Mouse (Mus musculus) heart, adult 8-10 months (tissue): Measurements from ENCODE around the gene Emsy. TPM values are rescaled to one million over a fixed set of nuclear protein-coding genes. Genes with fewer than 3 reads are reported as not detected.

Experiments used
- DNase-seq: peaks from one replicate; pipeline ENCODE4 v3.0.0; 2022; ENCODE audit warnings: low spot score
- total RNA-seq, 4 experiments: library from RNA; stranded (reverse); gene quantifications; 2 replicates each; pipeline ENCODE4 v1.2.4; 2022

Gene Emsy
- total RNA-seq, 4 experiments from 2014 or later: 22.9 to 29.1 (median 25.2) TPM

GRCm38 (mm10) chr7:98542731-98543142 lies 113.8 kb downstream of the Emsy start:
- DNase-seq: peak; percentile 84

GRCm38 (mm10) chr7:98542267-98542666 lies 114.3 kb downstream of the Emsy start:
- no peak for DNase-seq

- no peak for DNase-seq
These were observed 115.0 kb downstream of the Emsy start for GRCm38 (mm10) chr7:98541564-98541963.

GRCm38 (mm10) chr7:98540879-98541278 lies 115.7 kb downstream of the Emsy start:
- DNase-seq: no peak

- DNase-seq: no peak
These were observed 118.5 kb downstream of the Emsy start for GRCm38 (mm10) chr7:98537967-98538573.

- DNase-seq: no peak
These were observed 119.2 kb downstream of the Emsy start for GRCm38 (mm10) chr7:98537210-98537966.

Other genes with a start within 250 kb of the Emsy start
- under 1 TPM in 3 of 4 experiments, not detected in 1; 0.12 to 0.20 (median 0.16) TPM for gene Gucy2d, start 216.4 kb downstream of the Emsy start, total RNA-seq
- gene Lrrc32, start 167.5 kb downstream of the Emsy start, total RNA-seq: 10 to 100 TPM in 3 of 4 experiments, 1 to 10 TPM in 1; 7.7 to 17.3 (median 12.2) TPM
- 10 to 100 TPM; 70.7 to 89.1 (median 82.6) TPM for gene Thap12, start 46.3 kb upstream of the Emsy start, total RNA-seq
- 1 to 10 TPM; 4.2 to 7.8 (median 6.4) TPM for gene Wnt11, start 178.3 kb upstream of the Emsy start, total RNA-seq